Mouse (Mus musculus) adrenal gland, postnatal 10 days (tissue): Measurements from ENCODE around the gene Nt5dc2. TPM values are rescaled to one million over a fixed set of nuclear protein-coding genes. Genes with fewer than 3 reads are reported as not detected.

Experiments used
- DNase-seq: peaks from one replicate; pipeline ENCODE4 v3.0.0; 2021; ENCODE audit warnings: mixed read lengths
- total RNA-seq, 2 experiments: library from RNA; stranded (reverse); gene quantifications; 2 replicates each; pipeline ENCODE4 v1.2.3; 2021

The Nt5dc2 gene
- total RNA-seq, 2 experiments from 2014 or later: 52.0 to 52.6 TPM

DNA sequence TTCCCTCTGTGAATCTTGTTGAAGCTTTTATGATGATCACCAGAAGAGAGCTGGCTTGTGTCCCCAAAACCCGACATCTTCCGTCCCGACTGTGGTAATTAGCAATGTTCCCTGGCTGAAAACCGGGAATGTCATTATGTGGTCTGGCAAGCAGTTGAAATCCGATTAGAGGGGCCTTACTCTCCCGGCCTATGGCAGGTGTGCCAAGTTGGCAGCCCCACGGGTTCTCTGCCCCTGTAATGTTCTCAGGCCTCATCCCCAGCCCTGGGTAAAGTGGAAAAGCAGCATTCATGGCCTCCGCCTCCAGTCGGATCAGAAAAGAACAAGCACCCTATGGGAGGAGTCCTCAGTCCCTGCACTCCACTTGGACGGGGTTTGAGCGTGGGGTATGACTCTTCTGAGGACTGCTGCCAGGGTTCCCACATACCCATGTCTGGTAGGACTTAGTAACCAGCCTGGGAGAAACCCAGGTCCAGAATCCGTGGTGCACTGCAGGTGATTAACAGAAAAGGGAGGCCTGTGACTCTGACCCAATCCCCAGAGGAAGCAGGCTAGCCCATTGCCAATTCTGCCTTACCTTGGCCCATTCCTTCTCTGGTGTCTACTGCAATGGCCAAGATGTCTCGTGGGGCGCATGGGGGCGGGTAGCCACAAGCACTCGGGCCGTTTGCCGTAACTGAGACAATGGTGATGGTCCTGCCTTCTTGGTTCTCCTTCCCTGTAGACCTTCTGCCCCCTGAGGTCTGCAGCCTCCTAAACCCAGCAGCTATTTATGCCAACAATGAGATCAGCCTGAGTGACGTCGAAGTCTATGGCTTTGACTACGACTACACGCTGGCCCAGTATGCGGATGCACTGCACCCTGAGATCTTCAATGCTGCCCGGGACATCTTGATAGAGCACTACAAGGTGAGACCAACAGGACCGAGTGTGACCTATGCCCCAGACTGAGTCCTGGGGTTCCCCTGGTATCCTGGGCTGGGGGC lies 3.5 kb downstream of the Nt5dc2 start:
- DNase-seq: no peak

DNA sequence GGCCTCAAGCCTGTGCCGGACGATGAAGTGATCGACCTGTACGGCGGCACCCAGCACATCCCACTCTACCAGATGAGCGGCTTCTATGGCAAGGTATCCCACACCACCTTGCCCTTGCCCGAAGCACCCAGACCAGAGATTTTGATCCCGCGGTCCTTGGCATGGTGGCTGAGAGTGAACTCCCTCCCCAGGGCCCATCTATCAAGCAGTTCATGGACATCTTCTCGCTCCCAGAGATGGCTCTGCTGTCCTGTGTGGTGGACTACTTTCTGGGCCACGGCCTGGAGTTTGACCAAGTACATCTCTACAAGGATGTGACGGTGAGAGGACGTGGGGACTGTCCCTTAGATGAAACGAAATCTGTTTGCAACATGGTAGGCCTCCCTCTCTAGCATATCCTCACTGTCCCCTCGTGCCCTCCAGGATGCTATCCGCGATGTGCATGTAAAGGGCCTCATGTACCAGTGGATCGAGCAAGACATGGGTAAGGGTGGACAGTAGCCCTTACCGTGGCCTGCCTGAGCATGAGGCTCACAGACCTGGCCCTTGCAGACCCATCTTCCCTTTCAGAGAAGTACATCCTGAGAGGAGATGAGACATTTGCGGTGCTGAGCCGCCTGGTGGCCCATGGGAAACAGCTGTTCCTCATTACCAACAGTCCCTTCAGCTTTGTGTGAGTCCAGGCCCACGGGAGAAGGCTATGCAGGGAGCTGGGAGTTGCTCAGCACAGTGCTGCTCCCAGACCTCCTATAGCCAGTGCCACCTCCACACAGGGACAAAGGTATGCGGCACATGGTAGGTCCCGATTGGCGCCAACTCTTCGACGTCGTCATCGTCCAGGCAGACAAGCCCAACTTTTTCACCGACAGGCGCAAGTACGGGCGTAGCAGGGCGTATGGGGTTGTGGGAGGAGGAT lies 4.9 kb downstream of the Nt5dc2 start:
- DNase-seq: no peak

GRCm38 (mm10) chr14:31136411-31137280 lies 5.8 kb downstream of the Nt5dc2 start:
- DNase-seq: no peak

DNA sequence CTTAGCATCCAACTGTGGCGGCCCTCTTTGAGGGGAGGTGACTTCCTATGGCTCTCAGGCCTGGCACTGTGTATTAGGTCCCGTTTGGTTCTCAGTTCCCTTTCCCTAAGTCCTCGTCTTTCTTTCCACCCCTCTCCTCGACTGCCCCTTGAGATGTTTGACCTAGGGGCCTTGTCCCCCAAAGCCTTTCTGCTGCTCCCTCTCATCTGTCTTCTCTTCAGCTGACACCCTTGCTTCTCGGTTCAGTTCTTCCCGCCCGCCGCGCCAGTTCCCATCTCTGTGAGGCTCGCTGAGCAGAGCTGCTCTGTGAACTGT lies 6.4 kb downstream of the Nt5dc2 start:
- no peak for DNase-seq

DNA sequence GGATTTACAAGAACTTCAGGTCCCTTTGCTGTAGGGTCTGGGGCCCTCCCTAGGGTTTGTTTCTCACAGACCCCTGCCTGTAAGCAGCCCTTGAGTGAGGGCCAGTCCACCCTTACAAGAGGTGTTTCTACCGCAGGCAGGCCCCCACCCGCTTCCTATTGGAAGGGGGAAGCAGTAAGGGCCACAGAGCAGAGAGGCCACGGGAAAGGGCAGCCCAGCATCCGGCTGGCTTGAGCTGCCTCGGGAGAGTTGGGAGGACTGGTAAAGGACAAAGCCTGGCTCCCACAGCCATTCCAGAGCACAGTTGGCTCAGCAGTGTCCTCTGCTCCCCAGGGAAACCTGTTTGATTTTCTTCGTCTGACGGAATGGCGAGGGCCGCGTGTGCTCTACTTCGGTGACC lies 6.9 kb downstream of the Nt5dc2 start:
- peak; percentile 48 for DNase-seq

- no peak for DNase-seq
These were observed 7.5 kb downstream of the Nt5dc2 start for GRCm38 (mm10) chr14:31138219-31138896.

DNA sequence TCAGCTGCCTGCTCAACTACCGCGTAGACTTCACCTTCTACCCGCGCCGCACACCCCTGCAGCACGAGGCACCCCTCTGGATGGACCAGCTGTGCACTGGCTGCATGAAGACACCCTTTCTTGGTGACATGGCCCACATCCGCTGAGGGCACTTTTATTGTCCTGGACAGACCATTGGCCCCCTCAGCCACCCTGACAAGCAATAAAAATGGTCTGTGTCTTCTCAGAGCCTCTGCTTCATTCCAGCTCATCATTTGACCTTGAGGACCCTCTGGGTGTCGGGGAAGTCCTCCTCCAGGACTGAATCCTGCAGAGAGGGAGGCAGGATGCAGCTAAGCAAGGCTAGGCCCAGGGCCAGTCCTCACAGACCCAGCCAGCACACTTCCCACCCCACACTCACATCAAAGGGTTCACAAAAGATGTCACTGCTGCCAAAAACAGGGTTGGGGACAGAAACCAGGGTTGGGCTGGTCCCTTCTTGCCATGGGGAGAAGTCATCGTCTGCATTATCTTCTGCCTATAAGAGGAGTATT lies 8.1 kb downstream of the Nt5dc2 start:
- DNase-seq: no peak

- DNase-seq: no peak
These were observed 8.8 kb downstream of the Nt5dc2 start for GRCm38 (mm10) chr14:31139666-31140065.

DNA sequence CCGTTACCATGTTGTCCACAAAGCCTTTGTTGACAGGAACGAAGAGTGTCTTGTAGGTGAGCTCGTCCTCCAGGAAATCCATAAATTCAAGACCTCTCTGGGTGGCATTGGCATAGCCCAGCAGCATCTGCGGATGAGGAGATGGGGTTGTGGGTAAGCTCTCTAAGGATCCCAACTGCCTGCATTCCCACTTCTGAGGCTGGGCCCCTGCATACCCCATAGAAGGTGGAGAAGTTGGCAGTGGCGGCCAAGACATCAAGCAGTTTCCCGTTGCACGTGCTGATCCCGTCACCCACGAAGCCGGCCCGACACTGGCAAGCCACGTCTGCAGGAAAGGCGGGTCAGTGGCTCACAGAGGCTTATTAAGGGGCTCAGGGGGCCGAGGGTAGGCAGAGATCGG lies 9.3 kb downstream of the Nt5dc2 start:
- DNase-seq: no peak

DNA sequence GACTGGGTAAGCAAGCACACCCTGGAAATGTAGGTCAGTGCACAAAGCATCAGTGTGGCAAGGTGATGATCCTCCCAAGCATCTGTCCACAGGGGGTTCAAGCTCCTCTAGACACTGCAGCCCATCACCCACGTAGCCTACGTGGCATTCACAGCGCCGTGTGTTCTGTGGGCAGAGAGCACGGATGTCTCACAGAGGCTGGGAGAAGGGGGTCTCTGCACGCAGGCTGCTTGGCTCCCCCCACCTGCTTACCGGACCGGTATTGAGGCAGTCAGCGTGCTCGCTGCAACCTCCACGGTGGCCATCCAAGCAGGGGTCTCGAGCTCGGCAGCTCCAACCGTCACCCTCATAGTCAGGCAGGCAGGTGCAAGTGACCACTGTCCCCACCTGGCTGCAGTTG lies 10.2 kb downstream of the Nt5dc2 start:
- DNase-seq: no peak

GRCm38 (mm10) chr14:31145694-31146093 lies 14.8 kb downstream of the Nt5dc2 start:
- no peak for DNase-seq

- no peak for DNase-seq
These were observed 29.6 kb downstream of the Nt5dc2 start for GRCm38 (mm10) chr14:31160196-31161150.

DNA sequence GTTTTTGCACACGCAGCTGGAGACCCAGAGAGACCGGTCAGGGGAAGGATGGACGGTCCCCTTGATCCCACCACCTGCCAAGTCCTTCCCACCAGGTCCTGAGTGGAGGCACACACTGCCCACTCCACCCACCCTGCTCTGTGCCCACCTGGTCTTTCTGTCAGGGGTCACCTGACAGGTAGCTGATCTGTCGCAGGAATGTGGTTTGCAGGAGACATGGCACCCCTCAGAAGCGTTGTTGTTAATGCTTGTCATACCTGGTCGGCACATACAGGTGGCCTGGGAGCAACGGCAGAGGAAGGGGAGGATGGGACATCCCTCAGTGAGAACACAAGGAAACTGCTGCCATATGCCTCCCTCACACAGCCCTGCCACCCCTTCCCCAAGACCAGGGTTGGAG lies 30.3 kb downstream of the Nt5dc2 start:
- no peak for DNase-seq

- no peak for DNase-seq
These were observed 30.8 kb downstream of the Nt5dc2 start for GRCm38 (mm10) chr14:31161638-31162037.

GRCm38 (mm10) chr14:31164067-31164466 lies 33.2 kb downstream of the Nt5dc2 start:
- DNase-seq: no peak

DNA sequence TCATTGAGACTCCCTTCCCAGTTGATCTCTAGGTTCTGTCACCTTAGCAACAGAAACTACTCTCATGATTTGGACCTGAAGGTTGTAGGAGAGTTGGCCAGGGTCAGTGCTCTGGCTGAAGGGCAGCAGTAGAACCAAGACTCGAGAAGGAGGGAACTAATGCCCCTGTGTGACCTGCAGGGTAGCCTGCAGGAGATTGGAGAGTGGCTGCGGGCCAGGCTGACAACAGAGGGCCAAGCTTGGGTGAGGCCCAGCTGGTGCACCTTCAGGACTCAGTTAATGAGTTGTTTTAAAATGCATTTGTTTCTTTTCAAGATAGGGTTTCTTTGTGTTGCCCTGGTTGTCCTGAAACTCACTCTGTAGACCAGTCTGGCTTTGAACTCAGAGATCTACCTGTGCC lies 34.2 kb downstream of the Nt5dc2 start:
- DNase-seq: peak; percentile 72

- DNase-seq: no peak
These were observed 34.6 kb downstream of the Nt5dc2 start for GRCm38 (mm10) chr14:31165458-31165857.

DNA sequence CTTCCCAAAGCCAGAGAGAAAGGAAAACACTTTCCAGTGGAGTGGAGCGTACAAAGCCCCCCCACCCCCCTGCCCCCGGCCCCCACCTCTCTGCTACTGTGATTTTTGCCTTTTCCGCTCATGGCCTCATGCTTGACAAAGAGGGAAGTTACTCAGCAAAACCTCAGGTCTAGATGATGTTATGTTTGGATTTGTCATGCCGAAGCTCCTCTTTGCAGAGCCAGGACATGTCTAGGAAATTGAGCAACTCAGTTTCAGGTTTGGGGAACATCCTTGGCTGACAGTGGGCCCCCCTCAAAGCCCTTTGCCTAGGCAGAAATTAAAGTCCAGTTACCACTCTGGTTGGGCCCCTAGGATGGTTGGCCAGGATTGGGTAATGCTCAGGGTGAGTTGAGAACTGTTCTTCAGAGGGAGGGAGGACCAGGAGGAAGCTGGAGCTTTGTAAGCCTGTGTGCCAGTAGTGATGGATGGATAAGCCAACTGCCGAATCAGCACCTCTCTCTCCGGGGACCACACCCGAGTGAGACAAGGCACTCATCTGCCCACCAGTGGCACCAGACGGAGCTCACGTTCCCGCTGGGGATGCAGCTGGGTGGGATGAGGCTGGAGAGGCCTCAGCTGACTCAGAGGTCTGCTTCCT lies 35.3 kb downstream of the Nt5dc2 start:
- no peak for DNase-seq

DNA sequence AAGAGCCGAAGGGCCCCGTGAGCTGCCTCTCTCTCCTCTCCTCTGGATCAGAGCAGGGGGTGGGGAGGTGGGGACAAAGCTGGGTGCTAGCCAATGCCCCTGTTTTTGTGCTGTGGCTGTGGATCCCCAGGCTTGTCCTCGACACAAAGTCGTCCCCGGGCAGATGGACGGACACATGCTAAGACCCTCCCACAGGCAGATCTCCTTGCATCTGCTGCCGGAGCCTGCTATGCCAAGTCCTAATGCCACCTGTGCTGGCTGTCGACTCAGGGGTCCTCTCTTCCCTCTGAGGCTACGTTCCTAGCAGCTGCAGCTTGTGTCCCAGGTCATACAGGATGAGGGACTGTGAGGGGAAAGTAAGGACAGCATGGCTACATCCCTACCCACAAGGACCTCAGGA lies 36.0 kb downstream of the Nt5dc2 start:
- DNase-seq: no peak

DNA sequence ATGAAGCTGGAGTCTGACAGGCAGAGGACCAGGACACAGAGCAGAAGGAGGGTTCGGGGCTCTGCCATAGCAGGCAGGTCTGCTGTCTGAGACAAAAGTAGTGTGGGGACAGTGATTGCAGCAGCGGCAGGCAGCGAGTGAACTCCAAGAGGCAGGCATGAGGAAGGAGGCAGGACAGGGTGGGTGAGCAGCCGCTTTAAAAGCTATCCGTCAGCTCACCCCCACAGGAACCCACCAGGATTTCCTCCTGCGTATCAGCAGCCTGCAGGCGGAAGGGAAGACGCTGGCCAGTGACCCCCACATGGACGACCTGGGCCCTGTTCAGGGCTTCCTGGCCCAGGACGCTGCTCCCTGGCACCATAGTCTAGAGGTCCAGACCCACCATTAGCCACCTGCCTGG lies 37.6 kb downstream of the Nt5dc2 start, which contains the start of gene Stab1:
Gene Stab1, minus strand, starts transcription at position 217 of the 400 bp plus-strand sequence.
- peak; percentile 55 for DNase-seq
